Comparison of ENCODE assay signal across 10 mouse cellular contexts in genomic region chr6:134440023-134440422, GRCm38 (mm10). TPM values are rescaled to one million over a fixed set of nuclear protein-coding genes. Genes with fewer than 3 reads are reported as not detected.
A peak's percentile ranks its signal among the peaks of the same experiment; 100 is the strongest.
DNase-seq lines count a peak whose midpoint lies in the region; ATAC-seq lines count a peak whose summit lies in the region.
"Had no signal": no experiment of that assay in that cellular context is flagged by ENCODE, and none has a peak within 500 bp of the region (broad histone marks: within the 10 kb centered on the region; RNA-seq: fewer than 3 reads in every experiment).

No protein-coding gene starts in this region.

- ATAC-seq in embryonic facial prominence, embryonic 13.5 days (ENCODE audit: insufficient number of reproducible peaks, insufficient read depth, low FRiP score, low TSS enrichment, low read depth) = peak; percentile 26; the same call in 1 of the 2 replicates
- ATAC-seq in midbrain, embryonic 13.5 days = no peak
- ATAC-seq in granulocyte monocyte progenitor cell, adult 5-6 weeks (replicated peaks; ENCODE audit: poor library complexity, severe bottlenecking) = no peak

- H3K9me3 ChIP-seq in embryonic facial prominence, embryonic 13.5 days = no peaks in the 10 kb centered on the region
- H3K9me3 ChIP-seq in midbrain, embryonic 13.5 days = no peaks in the 10 kb centered on the region
- H3K9me3 ChIP-seq: liver, embryonic 13.5 days had no signal

- H3K27me3 ChIP-seq in embryonic facial prominence, embryonic 13.5 days = no peaks in the 10 kb centered on the region
- no peaks in the 10 kb centered on the region for H3K27me3 ChIP-seq in midbrain, embryonic 13.5 days

- peak; percentile 30 for DNase-seq in gastrocnemius, adult 18-20 months (ENCODE audit: low spot score)
- no peak for DNase-seq in gastrocnemius, postnatal 10 days
- DNase-seq in heart, postnatal 4 days = peak; percentile 22
- DNase-seq in natural killer cell, adult 2 months (ENCODE audit: low spot score in 2 of 2) = no peak
- DNase-seq in B cell, adult 2 months = no peak
- DNase-seq: liver, embryonic 13.5 days had no signal

- peak overlapping the region; percentile 31 for H3K4me3 ChIP-seq in embryonic facial prominence, embryonic 13.5 days
- peak overlapping the region; percentile 32 for H3K4me3 ChIP-seq in midbrain, embryonic 13.5 days (replicated peaks)
- H3K4me3 ChIP-seq: erythroblast, embryonic 14.5 days; liver, embryonic 13.5 days had no signal

- H3K9ac ChIP-seq in embryonic facial prominence, embryonic 13.5 days = peak overlapping the region; percentile 58
- peak overlapping the region; percentile 59 for H3K9ac ChIP-seq in midbrain, embryonic 13.5 days (replicated peaks)
- H3K9ac ChIP-seq: liver, embryonic 13.5 days had no signal

- H3K4me2 ChIP-seq in embryonic facial prominence, embryonic 13.5 days = peak overlapping the region; percentile 62
- H3K4me2 ChIP-seq in midbrain, embryonic 13.5 days (replicated peaks) = peak overlapping the region; percentile 54
- H3K4me2 ChIP-seq: liver, embryonic 13.5 days had no signal

- H3K27ac ChIP-seq in embryonic facial prominence, embryonic 13.5 days = peak overlapping the region; percentile 96
- peak overlapping the region; percentile 59; the same call in 1 of the 2 replicates for H3K27ac ChIP-seq in midbrain, embryonic 13.5 days
- H3K27ac ChIP-seq: liver, embryonic 13.5 days had no signal

- WGBS in embryonic facial prominence, embryonic 13.5 days = 6% methylated on average over 10 of the region's 10 CpGs
- 27% methylated on average over 10 of the region's 10 CpGs for WGBS in midbrain, embryonic 13.5 days

- H3K36me3 ChIP-seq in embryonic facial prominence, embryonic 13.5 days = peaks cover 5% of the 10 kb centered on the region
- peaks cover 4% of the 10 kb centered on the region for H3K36me3 ChIP-seq in midbrain, embryonic 13.5 days

- peaks cover 30% of the 10 kb centered on the region for H3K4me1 ChIP-seq in embryonic facial prominence, embryonic 13.5 days
- H3K4me1 ChIP-seq in midbrain, embryonic 13.5 days (replicated peaks) = peaks cover 12% of the 10 kb centered on the region

RNA-seq across cellular contexts. Expression of gene Bcl2l14, which starts 43.9 kb away (rescaled TPM):
- total RNA-seq in gastrocnemius, adult 18-20 months (2021) = not detected
- not detected for total RNA-seq in gastrocnemius, postnatal 10 days (2021)
- 1.0 and 2.3 TPM in 2 replicates for polyA plus RNA-seq in embryonic facial prominence, embryonic 13.5 days (2015; fragmentation: Nextera tagmentation; extraction: Ambion mirVana)
- not detected for total RNA-seq in heart, postnatal 4 days (2021)
- not detected in 2 replicates for polyA plus RNA-seq in midbrain, embryonic 13.5 days (2015; fragmentation: Nextera tagmentation; extraction: Ambion mirVana)
- total RNA-seq in granulocyte monocyte progenitor cell, adult 5-6 weeks (2014; fragmentation: Nextera tagmentation) = 2.0 TPM in 1 of 2 replicates, not detected in the other
- 0.60 and 4.0 TPM in 2 replicates for total RNA-seq in granulocyte monocyte progenitor cell, adult 5-6 weeks (2017)
- polyA plus RNA-seq: erythroblast, embryonic 14.5 days had no signal

Comparison
In these comparisons a context has a peak if more than half of its experiments do, and no peak if none do; other contexts are left out.
1. DNase-seq: peak in gastrocnemius, adult 18-20 months (single experiment) and heart, postnatal 4 days (single experiment); none in gastrocnemius, postnatal 10 days (single experiment), natural killer cell, adult 2 months (0 of 2) and B cell, adult 2 months (0 of 2).